Comparison of ENCODE assay signal across 23 mouse cellular contexts in genomic region chr9:80266086-80266485, GRCm38 (mm10).
A peak's percentile ranks its signal among the peaks of the same experiment; 100 is the strongest.
DNase-seq lines count a peak whose midpoint lies in the region; ATAC-seq and TF ChIP-seq lines count a peak whose summit lies in the region.
"Had no signal": no experiment of that assay in that cellular context is flagged by ENCODE, and none has a peak within 500 bp of the region (broad histone marks: within the 10 kb centered on the region; RNA-seq: fewer than 3 reads in every experiment).

No protein-coding gene starts in this region.

- H3K4me2 ChIP-seq in liver, embryonic 12.5 days = peak overlapping the region; percentile 18; the same call in 1 of the 2 replicates
- H3K4me2 ChIP-seq: heart, embryonic 15.5 days; hindbrain, embryonic 13.5 days; midbrain, embryonic 13.5 days had no signal

- no peak for TF ChIP-seq POLR2A in thymus, adult 2 months (IDR thresholded peaks at IDR 0.05; ENCODE audit: control insufficient read depth, extremely low read depth, insufficient read depth, low read length, poor library complexity)

- no peak for TF ChIP-seq CTCF in thymus, adult 2 months (IDR thresholded peaks at IDR 0.05; ENCODE audit: borderline replicate concordance, control insufficient read depth, extremely low read depth, insufficient read depth, low read length, poor library complexity)

- H3K9ac ChIP-seq in liver, embryonic 12.5 days = no peak overlapping the region
- H3K9ac ChIP-seq: forebrain, postnatal 0 days; heart, embryonic 15.5 days; hindbrain, embryonic 13.5 days; midbrain, embryonic 13.5 days had no signal

- H3K27ac ChIP-seq in thymus, adult 2 months (ENCODE audit: control insufficient read depth, insufficient read depth, low read length) = peak overlapping the region; percentile 44
- no peak overlapping the region for H3K27ac ChIP-seq in liver, embryonic 12.5 days
- H3K27ac ChIP-seq: forebrain, embryonic 10.5 days; heart, embryonic 15.5 days; hindbrain, embryonic 13.5 days; midbrain, embryonic 13.5 days had no signal

- H3K36me3 ChIP-seq in thymus, adult 2 months (ENCODE audit: control insufficient read depth, insufficient read depth, low read length) = no peaks in the 10 kb centered on the region
- no peaks in the 10 kb centered on the region for H3K36me3 ChIP-seq in liver, embryonic 12.5 days
- H3K36me3 ChIP-seq: forebrain, embryonic 10.5 days; hindbrain, embryonic 13.5 days had no signal

- H3K4me3 ChIP-seq in thymus, adult 2 months (ENCODE audit: control insufficient read depth, insufficient read depth, low read length) = no peak overlapping the region
- H3K4me3 ChIP-seq in liver, embryonic 12.5 days = no peak overlapping the region
- H3K4me3 ChIP-seq: forebrain, embryonic 10.5 days; heart, embryonic 15.5 days; hindbrain, embryonic 13.5 days; midbrain, embryonic 13.5 days had no signal

- DNase-seq in thymus, adult 2 months = peak; percentile 25
- no peak for DNase-seq in thymus, adult 18-20 months
- DNase-seq in natural killer cell, adult 2 months (ENCODE audit: low spot score in 2 of 2) = peak; percentile 20 to 42
- peak; percentile 27 for DNase-seq in thymus, postnatal 4 days
- no peak for DNase-seq in left cerebral cortex, adult 18-20 months (ENCODE audit: low spot score in 2 of 2)
- DNase-seq in kidney, postnatal 36 days = no peak
- DNase-seq in gastrocnemius, adult 18-20 months (ENCODE audit: low spot score) = no peak
- DNase-seq: adrenal gland, postnatal 36 days; cerebellum, adult 11-12 months; cerebellum, postnatal 10 days; forebrain, postnatal 0 days; heart, postnatal 36 days; kidney, adult 2 months; kidney, postnatal 10 days; layer of hippocampus, postnatal 36 days; lung, adult 18-20 months; lung, postnatal 10 days; retina, postnatal 1 day had no signal

- no peaks in the 10 kb centered on the region for H3K27me3 ChIP-seq in thymus, adult 2 months (ENCODE audit: control insufficient read depth, insufficient read depth, low read length)
- H3K27me3 ChIP-seq in liver, embryonic 12.5 days (replicated peaks) = no peaks in the 10 kb centered on the region
- H3K27me3 ChIP-seq: heart, embryonic 15.5 days; hindbrain, embryonic 13.5 days; midbrain, embryonic 13.5 days had no signal

- no peaks in the 10 kb centered on the region for H3K9me3 ChIP-seq in liver, embryonic 12.5 days (replicated peaks)
- H3K9me3 ChIP-seq: forebrain, embryonic 10.5 days; heart, embryonic 15.5 days; hindbrain, embryonic 13.5 days; midbrain, embryonic 13.5 days had no signal

- H3K4me1 ChIP-seq in thymus, adult 2 months (replicated peaks; ENCODE audit: control insufficient read depth, insufficient read depth, low read length) = peaks cover 2% of the 10 kb centered on the region; the same call in 1 of the 2 replicates
- 0 out of 2 replicates have a peak, but pooled peaks cover 4% of the 10 kb centered on the region for H3K4me1 ChIP-seq in liver, embryonic 12.5 days
- H3K4me1 ChIP-seq: hindbrain, embryonic 13.5 days; midbrain, embryonic 13.5 days had no signal

- no peak for ATAC-seq in liver, embryonic 12.5 days
- ATAC-seq: forebrain, postnatal 0 days; midbrain, embryonic 13.5 days had no signal

- WGBS in thymus, adult 2 months = 19% methylated on average over 7 of the region's 7 CpGs
- WGBS in liver, embryonic 12.5 days (ENCODE audit: insufficient replicate concordance) = 29% methylated on average over 7 of the region's 7 CpGs

Comparison
In these comparisons a context has a peak if more than half of its experiments do, and no peak if none do; other contexts are left out.
1. DNase-seq: peak in thymus, adult 2 months (single experiment), natural killer cell, adult 2 months (2 of 2) and thymus, postnatal 4 days (single experiment); none in thymus, adult 18-20 months (0 of 2), left cerebral cortex, adult 18-20 months (0 of 2), kidney, postnatal 36 days (0 of 2) and gastrocnemius, adult 18-20 months (single experiment).